Mouse (Mus musculus): ENCODE data around the gene Tmem115. TPM values are rescaled to one million over a fixed set of nuclear protein-coding genes. Genes with fewer than 3 reads are reported as not detected.
"Not testable (repeated sequence)": the region's sequence is repeated elsewhere in the genome, so short reads cannot be mapped to it uniquely, and the experiment has no call there.

The Tmem115 gene
- total RNA-seq, 2 experiments from 2014 or later = 12.1 to 12.2 TPM

- no peak for ATAC-seq (replicated peaks; ENCODE audit: poor library complexity, severe bottlenecking)
Observed at GRCm38 (mm10) chr9:107548820-107549219, 15.1 kb downstream of the Tmem115 start.

GRCm38 (mm10) chr9:107549297-107550074 is 15.7 kb downstream of the Tmem115 start:
- ATAC-seq (replicated peaks; ENCODE audit: poor library complexity, severe bottlenecking) = no peak

GRCm38 (mm10) chr9:107550491-107551116 is 16.9 kb downstream of the Tmem115 start:
- ATAC-seq (replicated peaks; ENCODE audit: poor library complexity, severe bottlenecking) = no peak

GRCm38 (mm10) chr9:107551117-107551889 is 17.6 kb downstream of the Tmem115 start, which contains the start of gene Rassf1:
Rassf1 (plus strand) TSS chr9:107551555.
- ATAC-seq (replicated peaks; ENCODE audit: poor library complexity, severe bottlenecking) = 0 out of 2 replicates have a peak, but pooled peaks have one; percentile 6

- ATAC-seq (replicated peaks; ENCODE audit: poor library complexity, severe bottlenecking) = no peak
Observed at GRCm38 (mm10) chr9:107551890-107552355, 18.2 kb downstream of the Tmem115 start.

- no peak for ATAC-seq (replicated peaks; ENCODE audit: poor library complexity, severe bottlenecking)
Observed at GRCm38 (mm10) chr9:107552690-107553393, 19.1 kb downstream of the Tmem115 start.

GRCm38 (mm10) chr9:107553541-107554318 is 20.0 kb downstream of the Tmem115 start:
- ATAC-seq (replicated peaks; ENCODE audit: poor library complexity, severe bottlenecking) = no peak

- ATAC-seq (replicated peaks; ENCODE audit: poor library complexity, severe bottlenecking) = peak; percentile 79
Observed at GRCm38 (mm10) chr9:107554319-107554825, 20.6 kb downstream of the Tmem115 start.

- ATAC-seq (replicated peaks; ENCODE audit: poor library complexity, severe bottlenecking) = peak; percentile 41
Observed at GRCm38 (mm10) chr9:107555031-107555457, 21.3 kb downstream of the Tmem115 start.

GRCm38 (mm10) chr9:107555701-107556100 is 22.0 kb downstream of the Tmem115 start:
- ATAC-seq (replicated peaks; ENCODE audit: poor library complexity, severe bottlenecking) = no peak

- no peak for ATAC-seq (replicated peaks; ENCODE audit: poor library complexity, severe bottlenecking)
Observed at GRCm38 (mm10) chr9:107556346-107556745, 22.6 kb downstream of the Tmem115 start.

- peak; percentile 94 for ATAC-seq (replicated peaks; ENCODE audit: poor library complexity, severe bottlenecking)
Observed at GRCm38 (mm10) chr9:107563029-107563581, 29.4 kb downstream of the Tmem115 start, which contains the start of gene Tusc2. Tusc2 (plus strand) TSS chr9:107563255.

- ATAC-seq (replicated peaks; ENCODE audit: poor library complexity, severe bottlenecking) = not testable (repeated sequence)
Observed at GRCm38 (mm10) chr9:107565556-107565955, 31.8 kb downstream of the Tmem115 start.

GRCm38 (mm10) chr9:107566041-107566709 is 32.4 kb downstream of the Tmem115 start:
- ATAC-seq (replicated peaks; ENCODE audit: poor library complexity, severe bottlenecking) = 0 out of 2 replicates have a peak, but pooled peaks have one; percentile 17

GRCm38 (mm10) chr9:107566855-107567254 is 33.1 kb downstream of the Tmem115 start:
- no peak for ATAC-seq (replicated peaks; ENCODE audit: poor library complexity, severe bottlenecking)

- ATAC-seq (replicated peaks; ENCODE audit: poor library complexity, severe bottlenecking) = no peak
Observed at GRCm38 (mm10) chr9:107567702-107568319, 34.1 kb downstream of the Tmem115 start, which contains the start of gene Hyal2. Hyal2 (plus strand) TSS chr9:107567945.

Data from granulocyte monocyte progenitor cell, adult 5-6 weeks (primary cell).